9 mouse cellular contexts compared by ENCODE assay signal in the genomic region with DNA sequence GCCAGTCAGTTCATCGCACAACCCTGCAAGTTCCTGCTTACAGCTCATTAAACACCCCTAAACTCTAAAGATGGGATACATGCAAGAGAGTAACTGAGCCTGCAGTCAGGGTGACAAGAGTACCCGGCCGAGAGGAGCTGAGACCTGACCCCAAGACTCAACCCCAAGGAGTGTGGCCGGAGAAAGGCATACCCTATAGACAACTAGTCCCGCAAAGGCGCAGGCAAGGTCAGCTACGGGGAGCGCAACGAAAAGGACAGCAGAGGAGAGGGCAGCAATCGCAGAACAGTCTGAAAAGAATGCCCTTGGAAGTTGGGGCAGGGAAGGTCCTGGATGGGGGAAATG. TPM values are rescaled to one million over a fixed set of nuclear protein-coding genes. Genes with fewer than 3 reads are reported as not detected.
DNase-seq lines count a peak whose midpoint lies in the region; ATAC-seq and TF ChIP-seq lines count a peak whose summit lies in the region.
"Had no signal": no experiment of that assay in that cellular context is flagged by ENCODE, and none has a peak within 500 bp of the region (broad histone marks: within the 10 kb centered on the region; RNA-seq: fewer than 3 reads in every experiment).

No protein-coding gene starts in this region.

- TF ChIP-seq POLR2A in testis, adult 2 months (IDR thresholded peaks at IDR 0.05; ENCODE audit: control insufficient read depth, low read depth, low read length), result no peak

- peak overlapping the region; percentile 75 for H3K4me3 ChIP-seq in erythroblast, embryonic 14.5 days (replicated peaks)
- peak overlapping the region; percentile 92 for H3K4me3 ChIP-seq in testis, adult 2 months (ENCODE audit: control insufficient read depth, low read depth, low read length)
- peak overlapping the region; percentile 90 to 99 for H3K4me3 ChIP-seq in heart, embryonic 14.5 days (ENCODE audit: control insufficient read depth in 1 of 2, insufficient read depth in 1 of 2, low read depth in 1 of 2, low read length in 2 of 2)
- peak overlapping the region; percentile 70 for H3K4me3 ChIP-seq in liver, embryonic 15.5 days (replicated peaks)
- peak overlapping the region; percentile 88 for H3K4me3 ChIP-seq in stomach, postnatal 0 days (ENCODE audit: low read depth, low read length)

- peaks cover 21% of the 10 kb centered on the region for H3K4me1 ChIP-seq in erythroblast, embryonic 14.5 days (ENCODE audit: control insufficient read depth)
- H3K4me1 ChIP-seq in testis, adult 2 months (ENCODE audit: control insufficient read depth, insufficient read depth, low read length), result peaks cover 12% of the 10 kb centered on the region
- peaks cover 15 to 39% of the 10 kb centered on the region in 2 experiments for H3K4me1 ChIP-seq in heart, embryonic 14.5 days (ENCODE audit: control insufficient read depth in 2 of 2, insufficient read depth in 2 of 2, low read length in 2 of 2)
- H3K4me1 ChIP-seq in liver, embryonic 15.5 days (replicated peaks), result peaks cover 10% of the 10 kb centered on the region
- H3K4me1 ChIP-seq in stomach, postnatal 0 days (replicated peaks; ENCODE audit: control insufficient read depth, insufficient read depth), result peaks cover 10% of the 10 kb centered on the region

- H3K27ac ChIP-seq in testis, adult 2 months (ENCODE audit: control insufficient read depth, insufficient read depth, low read depth, low read length), result no peak overlapping the region
- peak overlapping the region; percentile 95 to 98 for H3K27ac ChIP-seq in heart, embryonic 14.5 days (replicated peaks in 1 of 2; ENCODE audit: control insufficient read depth in 1 of 2, insufficient read depth in 1 of 2, low read depth in 2 of 2, low read length in 2 of 2)
- H3K27ac ChIP-seq in liver, embryonic 15.5 days (replicated peaks), result 0 out of 2 replicates have a peak overlapping the region, but pooled peaks have one; percentile 76
- peak overlapping the region; percentile 98 for H3K27ac ChIP-seq in stomach, postnatal 0 days (replicated peaks)

- TF ChIP-seq EP300 in stomach, postnatal 0 days (optimal IDR thresholded peaks at IDR 0.05), result no peak

- peak overlapping the region; percentile 89 for H3K9ac ChIP-seq in heart, embryonic 14.5 days (ENCODE audit: low read length)
- peak overlapping the region; percentile 58 for H3K9ac ChIP-seq in liver, embryonic 15.5 days
- peak overlapping the region; percentile 93 for H3K9ac ChIP-seq in stomach, postnatal 0 days (ENCODE audit: low read length)

- no peaks in the 10 kb centered on the region for H3K36me3 ChIP-seq in erythroblast, embryonic 14.5 days (ENCODE audit: control insufficient read depth)
- no peaks in the 10 kb centered on the region for H3K36me3 ChIP-seq in testis, adult 2 months (ENCODE audit: control insufficient read depth, insufficient read depth, low read length)
- no peaks in the 10 kb centered on the region for H3K36me3 ChIP-seq in heart, embryonic 14.5 days (ENCODE audit: control insufficient read depth, insufficient read depth, low read length)
- H3K36me3 ChIP-seq in liver, embryonic 15.5 days (replicated peaks), result no peaks in the 10 kb centered on the region
- H3K36me3 ChIP-seq in stomach, postnatal 0 days (ENCODE audit: control insufficient read depth, insufficient read depth, low read length), result no peaks in the 10 kb centered on the region

- H3K27me3 ChIP-seq in erythroblast, embryonic 14.5 days (ENCODE audit: control insufficient read depth), result peaks cover 64% of the 10 kb centered on the region
- H3K27me3 ChIP-seq in testis, adult 2 months (ENCODE audit: control insufficient read depth, insufficient read depth, low read length), result no peaks in the 10 kb centered on the region
- peaks cover 8% of the 10 kb centered on the region; the same call in 1 of the 2 replicates for H3K27me3 ChIP-seq in heart, embryonic 14.5 days (ENCODE audit: control insufficient read depth, insufficient read depth, low read length)
- H3K27me3 ChIP-seq in liver, embryonic 15.5 days, result peaks cover 59% of the 10 kb centered on the region
- H3K27me3 ChIP-seq in stomach, postnatal 0 days (ENCODE audit: control insufficient read depth, insufficient read depth, low read length), result no peaks in the 10 kb centered on the region

- no peak for ATAC-seq in erythroblast, adult 5-6 weeks (replicated peaks; ENCODE audit: low FRiP score, poor library complexity, severe bottlenecking)
- no peak for ATAC-seq in heart, embryonic 14.5 days (ENCODE audit: insufficient number of reproducible peaks, insufficient read depth, low FRiP score, low read depth)
- no peak for ATAC-seq in liver, embryonic 15.5 days (ENCODE audit: insufficient read depth)
- no peak for ATAC-seq in stomach, postnatal 0 days (ENCODE audit: low FRiP score, low TSS enrichment)

- TF ChIP-seq CTCF in testis, adult 2 months (IDR thresholded peaks at IDR 0.05; ENCODE audit: control insufficient read depth, insufficient read depth, insufficient replicate concordance, low read depth, low read length), result no peak
- TF ChIP-seq CTCF in stomach, postnatal 0 days (IDR thresholded peaks at IDR 0.05; ENCODE audit: low read depth), result no peak

- WGBS in heart, embryonic 14.5 days, result 0% methylated on average over 10 of the region's 10 CpGs
- WGBS in liver, embryonic 15.5 days (ENCODE audit: insufficient replicate concordance), result 3% methylated on average over 10 of the region's 10 CpGs
- under 1% methylated on average over 10 of the region's 10 CpGs for WGBS in stomach, postnatal 0 days

- DNase-seq in testis, postnatal 10 days (ENCODE audit: low spot score), result no peak
- DNase-seq in stomach, postnatal 0 days (ENCODE audit: low spot score), result no peak
- no peak for DNase-seq in cerebellum, postnatal 25 days

- peak overlapping the region; percentile 89 for H3K4me2 ChIP-seq in heart, embryonic 14.5 days (ENCODE audit: low read length)
- H3K4me2 ChIP-seq in liver, embryonic 15.5 days, result peak overlapping the region; percentile 81
- H3K4me2 ChIP-seq in stomach, postnatal 0 days (replicated peaks; ENCODE audit: low read depth), result peak overlapping the region; percentile 82

- H3K9me3 ChIP-seq in erythroblast, embryonic 14.5 days (ENCODE audit: control insufficient read depth, low read length), result no peaks in the 10 kb centered on the region
- no peaks in the 10 kb centered on the region for H3K9me3 ChIP-seq in heart, embryonic 14.5 days (ENCODE audit: control insufficient read depth, low read length)
- no peaks in the 10 kb centered on the region for H3K9me3 ChIP-seq in liver, embryonic 15.5 days (replicated peaks)
- H3K9me3 ChIP-seq in stomach, postnatal 0 days (ENCODE audit: control insufficient read depth, low read length), result no peaks in the 10 kb centered on the region

RNA-seq across cellular contexts. Expression of a gene that starts 0.3 kb away (rescaled TPM):
- 0.01 and 0.04 TPM in 2 replicates for polyA plus RNA-seq in erythroblast, embryonic 14.5 days (2012)
- total RNA-seq in erythroblast, adult 5-6 weeks (2015; ENCODE audit: low replicate concordance), result 3.3 and 4.2 TPM in 2 replicates
- total RNA-seq in erythroblast, adult 5-6 weeks (2017; ENCODE audit: low replicate concordance), result 2.1 and 8.6 TPM in 2 replicates
- 1.6 TPM in 2 replicates for polyA plus RNA-seq in testis, adult 2 months (2012; rRNA removed)
- polyA plus RNA-seq in heart, embryonic 14.5 days (2014; fragmentation: Nextera tagmentation; extraction: Ambion mirVana), result 7.3 and 8.0 TPM in 2 replicates
- 1.0 and 1.6 TPM in 2 replicates for polyA plus RNA-seq in liver, embryonic 15.5 days (2015; fragmentation: Nextera tagmentation; extraction: Ambion mirVana)
- 2.3 and 2.4 TPM in 2 replicates for polyA plus RNA-seq in stomach, postnatal 0 days (2015; fragmentation: Nextera tagmentation; extraction: Ambion mirVana)

RNA-seq across cellular contexts. Expression of a gene that starts 50.5 kb away (rescaled TPM):
- not detected in 2 replicates for polyA plus RNA-seq in erythroblast, embryonic 14.5 days (2012)
- not detected in 2 replicates for total RNA-seq in erythroblast, adult 5-6 weeks (2015; ENCODE audit: low replicate concordance)
- total RNA-seq in erythroblast, adult 5-6 weeks (2017; ENCODE audit: low replicate concordance), result not detected in 2 replicates
- 297 and 336 TPM in 2 replicates for polyA plus RNA-seq in testis, adult 2 months (2012; rRNA removed)
- not detected in 2 replicates for polyA plus RNA-seq in heart, embryonic 14.5 days (2014; fragmentation: Nextera tagmentation; extraction: Ambion mirVana)
- 0.05 TPM in 1 of 2 replicates, not detected in the other for polyA plus RNA-seq in liver, embryonic 15.5 days (2015; fragmentation: Nextera tagmentation; extraction: Ambion mirVana)
- polyA plus RNA-seq in stomach, postnatal 0 days (2015; fragmentation: Nextera tagmentation; extraction: Ambion mirVana), result 0.12 TPM in 1 of 2 replicates, not detected in the other
- total RNA-seq: hematopoietic stem cell, adult 5-6 weeks had no signal

Comparison
In these comparisons a context has a peak if more than half of its experiments do, and no peak if none do; other contexts are left out.
1. RNA of a gene that starts 50.5 kb away (polyA plus RNA-seq): 297 to 336 TPM in testis, adult 2 months; 0.05 TPM in liver, embryonic 15.5 days, not detected in erythroblast, embryonic 14.5 days, not detected in heart, embryonic 14.5 days and 0.12 TPM in stomach, postnatal 0 days; every median in the first group is over 100 times any median in the second.
2. Peak in every context shown above with its lines, with median percentiles within 50 percentile points of each other: H3K4me3 ChIP-seq, H3K4me2 ChIP-seq and H3K9ac ChIP-seq.